Mouse (Mus musculus) midbrain, embryonic 10.5 days (tissue): Measurements from ENCODE around the gene Mrpl33. TPM values are rescaled to one million over a fixed set of nuclear protein-coding genes. Genes with fewer than 3 reads are reported as not detected.
A peak's percentile ranks its signal among the peaks of the same experiment; 100 is the strongest.

Experiments used
- DNase-seq: peaks from one replicate; pipeline ENCODE4 v3.0.0-alpha.2; 2017; ENCODE audit warnings: low spot score
- H3K27ac ChIP-seq: fragments of 300-500 bp; sonication (generic); replicated peaks from 2 replicates; pipeline ENCODE4 v1.5.1; 2016; ENCODE audit warnings: mild to moderate bottlenecking
- H3K27me3 ChIP-seq: fragments of 300-500 bp; sonication (generic); 2 replicates; pipeline ENCODE4 v1.6.1; 2016; ENCODE audit warnings: low read depth, mild to moderate bottlenecking; ENCODE audit not compliant: poor library complexity, severe bottlenecking
- H3K36me3 ChIP-seq: fragments of 300-500 bp; sonication (generic); 2 replicates; pipeline ENCODE4 v1.6.1; 2016; ENCODE audit warnings: mild to moderate bottlenecking, moderate library complexity
- H3K4me1 ChIP-seq: fragments of 300-500 bp; sonication (generic); 2 replicates; pipeline ENCODE4 v1.6.1; 2016
- H3K4me3 ChIP-seq: fragments of 300-500 bp; sonication (generic); 2 replicates; pipeline ENCODE4 v1.5.1; 2016; ENCODE audit warnings: mild to moderate bottlenecking, moderate library complexity
- H3K9me3 ChIP-seq: fragments of 300-500 bp; sonication (generic); replicated peaks from 2 replicates; pipeline ENCODE4 v1.6.1; 2016; ENCODE audit warnings: mild to moderate bottlenecking
- WGBS: fragments of 180-500 bp; shearing (Covaris S2); methylation state at CpG from one replicate; pipeline ENCODE4 v1.1.7; 2016; 5-methylcytosine and 5-hydroxymethylcytosine counted together
- polyA plus RNA-seq: library from polyadenylated mRNA; unstranded; fragments of >200 nt; fragmentation: Nextera tagmentation; extraction: Ambion mirVana; gene quantifications from 2 replicates; pipeline ENCODE4 v1.2.1, GENCODE M21; 2016

The Mrpl33 gene
- 231 and 233 TPM in 2 replicates for polyA plus RNA-seq

DNA sequence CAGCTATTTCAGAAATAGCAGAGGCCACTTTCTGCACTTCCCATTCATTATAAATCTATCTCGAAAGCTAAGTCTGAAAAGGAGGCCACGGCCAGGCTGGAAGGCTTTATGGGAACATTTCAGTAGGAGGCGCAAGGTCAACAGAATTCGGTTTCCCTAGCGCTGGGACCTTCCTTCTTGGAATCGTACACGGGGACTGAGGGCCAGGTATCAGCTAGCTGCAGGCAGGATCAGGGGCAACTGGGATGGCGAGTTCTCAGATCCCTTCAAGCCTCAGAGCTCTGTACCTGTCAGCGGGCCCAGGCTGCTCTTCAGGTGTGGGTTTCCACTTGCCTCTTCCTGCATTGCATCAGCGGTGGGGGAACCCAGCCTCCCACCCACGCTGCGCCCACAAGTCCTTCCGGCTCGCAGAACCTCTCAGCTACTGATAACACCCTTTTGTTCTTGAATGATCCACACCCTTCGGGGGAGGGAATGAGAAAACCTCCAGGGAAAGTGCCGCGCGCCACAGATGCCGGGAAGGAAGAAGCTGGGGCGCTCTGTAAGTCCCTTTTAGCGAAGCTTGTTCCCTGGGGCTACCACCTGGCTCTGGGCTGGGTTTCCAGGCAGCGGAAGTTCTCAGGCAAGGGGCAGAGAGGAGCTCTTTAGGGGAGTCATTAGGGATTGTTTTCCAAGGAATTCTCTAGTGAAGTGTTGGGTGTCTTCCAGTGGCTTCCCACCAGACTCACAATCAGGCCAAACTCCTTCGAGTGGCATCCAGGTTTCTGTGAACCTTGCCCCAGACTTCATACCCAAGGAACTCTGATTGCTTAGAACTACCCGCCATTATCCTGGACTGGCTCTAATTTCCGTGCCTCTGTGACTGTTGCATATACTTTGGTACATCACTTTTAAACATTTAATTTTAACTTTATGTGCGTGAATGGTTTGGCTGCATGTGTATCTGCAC lies at the start of gene Mrpl33:
TSS of gene Mrpl33 (plus strand) at position 455 of the 949 bp plus-strand sequence.
- H3K9me3 ChIP-seq = no peaks in the 10 kb centered on the region
- H3K36me3 ChIP-seq = no peaks in the 10 kb centered on the region
- H3K27ac ChIP-seq = peak within 1 kb of the TSS; percentile 55
- peak within 1 kb of the TSS; percentile 52 for H3K4me3 ChIP-seq
- H3K4me1 ChIP-seq = peaks cover 11% of the 10 kb centered on the region
- DNase-seq = peak; percentile 44
- peaks cover 25% of the 10 kb centered on the region for H3K27me3 ChIP-seq
- WGBS = 9% methylated on average over 26 of the region's 26 CpGs

DNA sequence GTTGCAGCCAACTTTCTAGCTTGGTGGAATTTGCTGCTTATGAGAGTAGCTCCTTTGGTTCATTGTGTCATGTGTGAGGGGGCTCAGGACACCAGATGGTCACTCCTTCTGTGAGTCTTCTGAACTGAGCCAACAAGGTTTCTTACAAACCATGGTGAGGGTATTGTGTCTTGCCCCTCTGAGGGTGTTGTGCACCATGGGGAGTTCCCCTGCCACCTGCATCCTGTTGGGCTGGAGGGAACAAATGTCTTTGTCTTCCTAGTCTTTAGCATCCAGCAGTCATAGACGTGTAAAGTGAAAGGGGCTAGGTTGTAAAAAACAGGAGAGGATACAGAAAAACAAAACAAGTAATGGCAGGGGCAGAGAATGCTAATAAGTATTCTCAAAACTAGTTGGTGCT lies 37.3 kb upstream of the Mrpl33 start:
- WGBS = 48% methylated on average over 1 of the region's 1 CpGs
- no peak for DNase-seq
- H3K4me3 ChIP-seq = no peak overlapping the region
- no peaks in the 10 kb centered on the region; the same call in 1 of the 2 replicates for H3K4me1 ChIP-seq
- no peaks in the 10 kb centered on the region for H3K9me3 ChIP-seq
- H3K36me3 ChIP-seq = peaks cover 69% of the 10 kb centered on the region
- no peak overlapping the region for H3K27ac ChIP-seq
- H3K27me3 ChIP-seq = no peaks in the 10 kb centered on the region

GRCm38 (mm10) chr5:31560352-31560751 lies 36.4 kb upstream of the Mrpl33 start:
- H3K27me3 ChIP-seq = no peaks in the 10 kb centered on the region
- no peak overlapping the region for H3K27ac ChIP-seq
- no peaks in the 10 kb centered on the region; the same call in 1 of the 2 replicates for H3K4me1 ChIP-seq
- 97% methylated on average over 2 of the region's 2 CpGs for whole genome bisulfite sequencing
- no peak for DNase-seq
- H3K9me3 ChIP-seq = no peaks in the 10 kb centered on the region
- H3K36me3 ChIP-seq = peaks cover 59% of the 10 kb centered on the region
- no peak overlapping the region for H3K4me3 ChIP-seq

- Histone ChIP-seq H3K9me3 (no peaks in the 10 kb centered on the region), H3K36me3 (peaks cover 41% of the 10 kb centered on the region), H3K4me3 (no peak overlapping the region), H3K4me1 (no peaks in the 10 kb centered on the region; the same call in 1 of the 2 replicates), H3K27ac (no peak overlapping the region), H3K27me3 (no peaks in the 10 kb centered on the region)
- 91% methylated on average over 7 of the region's 7 CpGs for WGBS
- no peak for DNase-seq
These were observed 34.6 kb upstream of the Mrpl33 start for GRCm38 (mm10) chr5:31562036-31562666.

DNA sequence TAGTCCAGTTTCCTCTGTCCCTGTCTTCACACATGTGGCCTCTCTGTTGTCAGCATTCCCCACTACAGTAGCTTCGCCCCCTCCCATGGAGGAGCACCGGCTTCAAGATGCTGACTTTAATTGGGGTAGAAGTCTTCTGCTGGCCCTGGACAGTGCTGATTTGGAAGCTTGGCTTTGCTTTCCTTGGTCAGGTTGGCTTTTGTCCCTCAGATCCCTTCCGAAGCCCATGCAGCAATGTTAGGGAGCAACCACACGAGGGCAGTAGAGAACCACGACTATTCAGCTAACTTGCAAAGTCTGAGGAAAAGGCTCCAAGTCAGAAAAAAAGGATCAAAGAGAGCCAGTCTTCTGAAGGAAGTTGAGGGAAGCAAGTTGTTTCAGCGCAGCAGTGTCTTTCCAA lies 33.2 kb upstream of the Mrpl33 start:
- Histone ChIP-seq H3K27me3 (no peaks in the 10 kb centered on the region), H3K27ac (no peak overlapping the region), H3K4me3 (no peak overlapping the region), H3K4me1 (no peaks in the 10 kb centered on the region; the same call in 1 of the 2 replicates), H3K9me3 (no peaks in the 10 kb centered on the region), H3K36me3 (peaks cover 31% of the 10 kb centered on the region)
- DNase-seq = peak; percentile 73
- 10% methylated on average over 6 of the region's 6 CpGs for WGBS

DNA sequence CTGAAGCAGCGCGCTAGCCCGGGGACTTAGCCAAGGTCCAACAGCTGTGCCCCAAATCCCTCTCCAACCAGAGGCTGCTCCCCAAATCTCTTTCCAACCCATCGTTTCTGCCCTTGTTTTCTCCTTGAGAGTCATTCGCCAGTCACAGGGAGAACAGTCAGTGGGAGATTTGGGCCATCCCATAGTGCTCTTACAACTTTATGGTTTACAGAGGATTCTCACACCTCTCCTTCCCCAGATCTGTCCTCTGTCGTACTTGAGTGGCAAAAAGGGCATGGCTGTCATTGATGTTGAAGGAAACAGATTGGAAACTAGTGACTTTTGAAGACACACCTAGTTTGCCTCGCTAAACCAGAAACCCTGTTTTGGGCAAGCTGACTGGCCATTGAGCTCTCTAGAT lies 32.8 kb upstream of the Mrpl33 start:
- Histone ChIP-seq H3K27ac (no peak overlapping the region), H3K4me1 (no peaks in the 10 kb centered on the region; the same call in 1 of the 2 replicates), H3K27me3 (no peaks in the 10 kb centered on the region), H3K36me3 (peaks cover 31% of the 10 kb centered on the region), H3K4me3 (no peak overlapping the region), H3K9me3 (no peaks in the 10 kb centered on the region)
- WGBS = 53% methylated on average over 7 of the region's 7 CpGs
- DNase-seq = no peak

GRCm38 (mm10) chr5:31564976-31565375 lies 31.8 kb upstream of the Mrpl33 start:
- H3K4me3 ChIP-seq = no peak overlapping the region
- H3K36me3 ChIP-seq = peaks cover 24% of the 10 kb centered on the region
- H3K27ac ChIP-seq = no peak overlapping the region
- no peaks in the 10 kb centered on the region for H3K9me3 ChIP-seq
- no peak for DNase-seq
- no peaks in the 10 kb centered on the region; the same call in 1 of the 2 replicates for H3K4me1 ChIP-seq
- no peaks in the 10 kb centered on the region for H3K27me3 ChIP-seq
- WGBS = 93% methylated on average over 4 of the region's 4 CpGs

DNA sequence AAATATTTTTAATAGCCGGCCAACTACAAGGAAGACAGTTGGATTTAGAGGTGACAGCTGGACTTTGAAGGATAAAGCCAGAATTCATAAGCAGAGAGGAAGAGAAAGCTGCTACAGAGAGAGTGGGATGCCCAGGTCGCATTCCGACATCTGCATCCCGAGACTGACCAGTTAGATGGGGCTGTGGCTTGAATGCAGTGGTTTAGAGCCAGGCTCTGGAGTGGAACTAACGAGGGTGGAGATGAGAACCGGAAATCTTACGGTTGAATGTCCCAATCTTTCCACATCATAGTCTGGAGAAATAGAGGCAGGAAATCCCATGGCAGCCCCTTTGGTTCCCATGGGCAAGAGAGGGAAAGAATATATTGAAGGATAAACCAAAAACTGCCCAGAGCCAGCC lies 30.7 kb upstream of the Mrpl33 start:
- Histone ChIP-seq H3K9me3 (no peaks in the 10 kb centered on the region), H3K27ac (no peak overlapping the region), H3K4me3 (no peak overlapping the region), H3K36me3 (peaks cover 16% of the 10 kb centered on the region), H3K27me3 (no peaks in the 10 kb centered on the region), H3K4me1 (peaks cover 6% of the 10 kb centered on the region)
- DNase-seq = no peak
- 79% methylated on average over 7 of the region's 7 CpGs for WGBS

DNA sequence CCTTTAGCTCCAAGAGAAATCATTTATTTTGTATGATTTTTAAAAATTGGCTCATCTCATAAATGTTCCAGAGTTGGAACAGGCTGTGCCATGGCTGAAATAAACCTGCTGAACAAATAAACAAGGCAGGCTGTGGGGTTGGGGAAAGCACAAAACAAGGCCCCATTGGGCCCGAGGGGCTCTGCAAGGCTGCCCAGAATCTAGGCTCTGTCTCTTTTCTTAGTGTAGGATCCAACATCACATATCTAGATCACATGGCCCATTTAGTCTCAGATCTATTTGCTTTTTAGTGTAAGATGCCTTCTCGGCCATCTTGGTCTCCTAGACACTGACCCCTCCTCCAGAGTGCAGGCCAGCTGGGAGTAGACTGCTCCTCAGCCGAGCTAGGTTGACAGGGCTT lies 30.3 kb upstream of the Mrpl33 start:
- Histone ChIP-seq H3K27ac (no peak overlapping the region), H3K9me3 (no peaks in the 10 kb centered on the region), H3K36me3 (peaks cover 15% of the 10 kb centered on the region), H3K4me3 (no peak overlapping the region), H3K27me3 (no peaks in the 10 kb centered on the region), H3K4me1 (peaks cover 10% of the 10 kb centered on the region)
- DNase-seq = no peak
- WGBS = 63% methylated on average over 3 of the region's 3 CpGs

DNA sequence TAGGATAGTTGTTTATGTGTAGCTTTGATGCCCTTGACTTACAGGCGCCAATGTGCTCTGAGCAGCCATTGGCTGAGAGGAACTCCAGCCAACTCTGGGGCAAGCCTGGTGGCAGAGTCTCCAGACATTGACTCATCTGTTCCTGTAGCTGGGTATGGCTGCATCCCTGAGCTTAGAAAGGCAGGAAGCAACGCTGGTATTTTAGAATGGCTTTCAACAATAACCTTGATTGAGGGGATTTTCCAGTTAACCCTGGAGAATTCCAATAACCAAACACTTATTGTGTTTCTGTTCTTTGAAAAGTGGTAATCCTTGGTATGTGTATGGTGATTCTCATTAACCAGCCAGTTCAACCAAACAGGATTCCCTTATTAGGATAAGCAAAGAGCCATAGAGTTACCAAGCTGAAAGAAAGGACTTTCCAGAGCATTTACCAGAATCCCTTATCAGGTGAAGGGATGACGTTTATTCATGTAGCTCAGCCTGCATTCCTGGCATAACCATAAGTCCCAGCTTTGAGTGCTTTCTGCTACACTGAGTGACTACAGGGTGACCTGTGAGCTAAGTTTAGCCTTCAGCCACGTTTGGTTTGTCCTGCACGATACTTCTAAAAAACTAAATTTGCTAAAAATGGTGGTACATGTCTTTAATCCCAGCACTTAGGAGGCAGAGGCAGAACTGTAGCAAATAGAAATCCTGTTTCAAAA lies 28.6 kb upstream of the Mrpl33 start:
- Histone ChIP-seq H3K4me3 (no peak overlapping the region), H3K36me3 (peaks cover 2% of the 10 kb centered on the region; the same call in 1 of the 2 replicates), H3K27me3 (no peaks in the 10 kb centered on the region), H3K27ac (no peak overlapping the region), H3K9me3 (no peaks in the 10 kb centered on the region), H3K4me1 (peaks cover 13% of the 10 kb centered on the region)
- DNase-seq = no peak
- WGBS = 79% methylated on average over 5 of the region's 5 CpGs

GRCm38 (mm10) chr5:31571023-31571608 lies 25.6 kb upstream of the Mrpl33 start:
- H3K36me3 ChIP-seq = 0 out of 2 replicates have a peak, but pooled peaks cover 2% of the 10 kb centered on the region
- H3K9me3 ChIP-seq = no peaks in the 10 kb centered on the region
- H3K27ac ChIP-seq = peak overlapping the region; percentile 25
- DNase-seq = no peak
- 17% methylated on average over 20 of the region's 20 CpGs for WGBS
- peak overlapping the region; percentile 19; the same call in 1 of the 2 replicates for H3K4me3 ChIP-seq
- H3K27me3 ChIP-seq = no peaks in the 10 kb centered on the region
- peaks cover 13% of the 10 kb centered on the region for H3K4me1 ChIP-seq

GRCm38 (mm10) chr5:31573722-31574121 lies 23.0 kb upstream of the Mrpl33 start:
- no peak for DNase-seq
- 94% methylated on average over 3 of the region's 3 CpGs for WGBS
- no peaks in the 10 kb centered on the region for H3K27me3 ChIP-seq
- H3K4me3 ChIP-seq = no peak overlapping the region
- peaks cover 13% of the 10 kb centered on the region for H3K4me1 ChIP-seq
- H3K27ac ChIP-seq = no peak overlapping the region
- 0 out of 2 replicates have a peak, but pooled peaks cover 2% of the 10 kb centered on the region for H3K36me3 ChIP-seq
- H3K9me3 ChIP-seq = no peaks in the 10 kb centered on the region
